ENCODE assay signal across 8 mouse cellular contexts in genomic region chr5:109996026-109996937, GRCm38 (mm10). TPM values are rescaled to one million over a fixed set of nuclear protein-coding genes. Genes with fewer than 3 reads are reported as not detected.
A peak's percentile ranks its signal among the peaks of the same experiment; 100 is the strongest.
DNase-seq lines count a peak whose midpoint lies in the region; ATAC-seq and TF ChIP-seq lines count a peak whose summit lies in the region.
"Not testable (repeated sequence)": the region's sequence is repeated elsewhere in the genome, so short reads cannot be mapped to it uniquely, and the experiment has no call there.

Gene Zfp932 (plus strand): TSS chr5:109996521.

- peak; percentile 76 for DNase-seq in MEL-GATA-1-ER (ENCODE audit: extremely low read depth, low read depth)
- peak; percentile 84 to 86 for DNase-seq in cerebellum, adult 2 months
- DNase-seq in frontal cortex, adult 2 months (ENCODE audit: extremely low spot score in 1 of 2, low spot score in 1 of 2), result peak; percentile 78 to 87
- DNase-seq in hindbrain, embryonic 11.5 days (ENCODE audit: low spot score), result not testable (repeated sequence)
- DNase-seq in layer of hippocampus, adult 9-10 months (ENCODE audit: low spot score), result peak; percentile 68
- peak; percentile 82 for DNase-seq in thymus, adult 2 months

- H3K27me3 ChIP-seq in cerebellum, adult 2 months (ENCODE audit: control insufficient read depth, insufficient read depth, low read length); hindbrain, embryonic 11.5 days (ENCODE audit: control insufficient read depth, insufficient read depth, low read length); lung, embryonic 15.5 days; thymus, adult 2 months (ENCODE audit: control insufficient read depth, insufficient read depth, low read length): not testable (repeated sequence)

- not testable (repeated sequence) for H3K9me3 ChIP-seq in hindbrain, embryonic 11.5 days (ENCODE audit: control insufficient read depth, low read length); lung, embryonic 15.5 days

- not testable (repeated sequence) for H3K4me2 ChIP-seq in hindbrain, embryonic 11.5 days (replicated peaks; ENCODE audit: low read depth, low read length); lung, embryonic 15.5 days

- H3K36me3 ChIP-seq in hindbrain, embryonic 11.5 days (ENCODE audit: control insufficient read depth, insufficient read depth, low read length); lung, embryonic 15.5 days; thymus, adult 2 months (ENCODE audit: control insufficient read depth, insufficient read depth, low read length): not testable (repeated sequence)

- H3K4me1 ChIP-seq in cerebellum, adult 2 months (ENCODE audit: control insufficient read depth, insufficient read depth, low read length); hindbrain, embryonic 11.5 days (replicated peaks; ENCODE audit: control insufficient read depth, insufficient read depth, low read length); lung, embryonic 15.5 days; thymus, adult 2 months (replicated peaks; ENCODE audit: control insufficient read depth, insufficient read depth, low read length): not testable (repeated sequence)

- not testable (repeated sequence) for H3K27ac ChIP-seq in cerebellum, adult 2 months (ENCODE audit: insufficient read depth, low read length); hindbrain, embryonic 11.5 days (ENCODE audit: low read depth, low read length); lung, embryonic 15.5 days; thymus, adult 2 months (ENCODE audit: control insufficient read depth, insufficient read depth, low read length)

- H3K4me3 ChIP-seq in cerebellum, adult 2 months (replicated peaks; ENCODE audit: insufficient read depth, low read depth, low read length); hindbrain, embryonic 11.5 days (ENCODE audit: low read depth, low read length); lung, embryonic 15.5 days; thymus, adult 2 months (ENCODE audit: control insufficient read depth, insufficient read depth, low read length): not testable (repeated sequence)

- not testable (repeated sequence) for ATAC-seq in hindbrain, embryonic 11.5 days (ENCODE audit: low FRiP score); lung, embryonic 15.5 days (ENCODE audit: borderline replicate concordance, extremely low read depth, low FRiP score, low TSS enrichment)
- ATAC-seq in neutrophil, adult 5-6 weeks (ENCODE audit: extremely low read depth, insufficient number of reproducible peaks, low FRiP score, poor library complexity, severe bottlenecking), result peak; percentile 99

- TF ChIP-seq POLR2A in cerebellum, adult 2 months (IDR thresholded peaks at IDR 0.05; ENCODE audit: borderline replicate concordance, insufficient read depth, low read length); thymus, adult 2 months (IDR thresholded peaks at IDR 0.05; ENCODE audit: control insufficient read depth, extremely low read depth, insufficient read depth, low read length, poor library complexity): not testable (repeated sequence)

- not testable (repeated sequence) for TF ChIP-seq CTCF in cerebellum, adult 2 months (IDR thresholded peaks at IDR 0.05; ENCODE audit: borderline replicate concordance, insufficient read depth, low read depth, low read length); thymus, adult 2 months (IDR thresholded peaks at IDR 0.05; ENCODE audit: borderline replicate concordance, control insufficient read depth, extremely low read depth, insufficient read depth, low read length, poor library complexity)

- H3K9ac ChIP-seq in hindbrain, embryonic 11.5 days (ENCODE audit: low read depth, low read length); lung, embryonic 15.5 days: not testable (repeated sequence)

- WGBS in cerebellum, adult 2 months, result no CpG with 5 or more reads among the region's 24 CpGs
- no CpG with 5 or more reads among the region's 24 CpGs for WGBS in hindbrain, embryonic 11.5 days
- WGBS in lung, embryonic 15.5 days, result no CpG with 5 or more reads among the region's 24 CpGs
- WGBS in thymus, adult 2 months, result no CpG with 5 or more reads among the region's 24 CpGs

RNA-seq across cellular contexts. Expression of gene Zfp932, which starts in this region (rescaled TPM):
- polyA plus RNA-seq in cerebellum, adult 2 months (2012; rRNA removed), result 37.5 and 38.5 TPM in 2 replicates
- polyA plus RNA-seq in frontal cortex, adult 2 months (2012; rRNA removed), result 46.2 and 56.6 TPM in 2 replicates
- polyA plus RNA-seq in hindbrain, embryonic 11.5 days (2014; fragmentation: Nextera tagmentation; extraction: Ambion mirVana), result 21.2 and 24.4 TPM in 2 replicates
- polyA plus RNA-seq in lung, embryonic 15.5 days (2015; fragmentation: Nextera tagmentation; extraction: Ambion mirVana), result 18.3 and 21.7 TPM in 2 replicates
- total RNA-seq in neutrophil, adult 5-6 weeks (2017), result 40.5 and 42.5 TPM in 2 replicates
- polyA plus RNA-seq in thymus, adult 2 months (2012; rRNA removed), result 5.0 and 6.4 TPM in 2 replicates
